Mouse (Mus musculus) CH12.LX (cell line): ENCODE data around the gene Exoc3. TPM values are rescaled to one million over a fixed set of nuclear protein-coding genes. Genes with fewer than 3 reads are reported as not detected.
A peak's percentile ranks its signal among the peaks of the same experiment; 100 is the strongest.

Experiments used
- DNase-seq: peaks from one replicate; pipeline ENCODE4 v3.0.0-alpha.2; 2013; ENCODE audit errors: extremely low read depth
- H3K27ac ChIP-seq: 2 replicates; pipeline ENCODE4 v1.5.1; 2012; ENCODE audit warnings: low read depth, mild to moderate bottlenecking, control low read depth, moderate library complexity; ENCODE audit not compliant: insufficient read depth
- H3K27me3 ChIP-seq: replicated peaks from 2 replicates; pipeline ENCODE3; 2012; ENCODE audit warnings: inconsistent platforms
- H3K36me3 ChIP-seq, 2 experiments: replicated peaks in 1 of 2; 2 replicates each; pipeline versions ENCODE3 to v1.6.1; 2012; ENCODE audit warnings: inconsistent platforms in 1 of 2, low read length in 1 of 2, mild to moderate bottlenecking in 1 of 2, mixed read lengths in 1 of 2, moderate library complexity in 1 of 2; ENCODE audit not compliant: control insufficient read depth in 1 of 2, insufficient read depth in 1 of 2
- H3K4me1 ChIP-seq, 2 experiments: 2 replicates each; pipeline ENCODE4 v1.6.1; 2012; ENCODE audit warnings: inconsistent platforms in 1 of 2, moderate library complexity in 1 of 2; ENCODE audit not compliant: insufficient read depth in 2 of 2, control insufficient read depth in 1 of 2
- H3K4me2 ChIP-seq: 2 replicates; pipeline ENCODE4 v1.6.1; 2012; ENCODE audit warnings: low read depth, mild to moderate bottlenecking, control low read depth; ENCODE audit not compliant: poor library complexity, insufficient read depth, severe bottlenecking
- H3K4me3 ChIP-seq, 3 experiments: fragments of 150-350 bp in 1 of 3; sonication (generic) in 1 of 3; replicated peaks in 1 of 3; 2 replicates each; pipeline versions ENCODE3 to v1.5.1; 2011 to 2012; ENCODE audit warnings: low read depth in 2 of 3, low read length in 2 of 3, mild to moderate bottlenecking in 2 of 3, moderate library complexity in 2 of 3, control low read depth in 1 of 3, improper control_type of control experiment in 1 of 3, inconsistent platforms in 1 of 3, mixed read lengths in 1 of 3; ENCODE audit not compliant: poor library complexity in 1 of 3
- H3K79me2 ChIP-seq: replicated peaks from 2 replicates; pipeline ENCODE4 v1.6.1; 2012; ENCODE audit warnings: mild to moderate bottlenecking, moderate library complexity; ENCODE audit not compliant: control insufficient read depth, poor library complexity, insufficient read depth, severe bottlenecking; ENCODE audit errors: extremely low read depth
- H3K9ac ChIP-seq: 2 replicates; pipeline ENCODE4 v1.6.1; 2012; ENCODE audit warnings: low read depth, mild to moderate bottlenecking, control low read depth, moderate library complexity; ENCODE audit not compliant: insufficient read depth
- H3K9me3 ChIP-seq: replicated peaks from 2 replicates; pipeline ENCODE3; 2012; ENCODE audit warnings: low read length, inconsistent platforms, mixed read lengths
- CHD2 ChIP-seq: IDR thresholded peaks from 2 replicates; pipeline ENCODE4 v1.6.1; 2011; ENCODE audit warnings: low read length, improper control_type of control experiment
- CTCF ChIP-seq, 2 experiments: IDR thresholded peaks in 1 of 2; conservative IDR thresholded peaks in 1 of 2; 2 replicates each; pipeline ENCODE4 v1.5.1; 2011 to 2012; ENCODE audit warnings: low read depth in 2 of 2, low read length in 2 of 2, improper control_type of control experiment in 1 of 2, inconsistent platforms in 1 of 2, mild to moderate bottlenecking in 1 of 2, moderate library complexity in 1 of 2
- ELF1 ChIP-seq: IDR thresholded peaks from 2 replicates; pipeline ENCODE4 v1.6.1; 2014; ENCODE audit warnings: low read depth, mild to moderate bottlenecking, inconsistent platforms, low read length, improper control_type of control experiment
- EP300 ChIP-seq: IDR thresholded peaks from 2 replicates; pipeline ENCODE4 v1.6.1; 2011; ENCODE audit warnings: low read length, improper control_type of control experiment
- GABPA ChIP-seq: IDR thresholded peaks from 2 replicates; pipeline ENCODE4 v1.6.1; 2012; ENCODE audit warnings: low read depth, low read length, improper control_type of control experiment, inconsistent platforms; ENCODE audit not compliant: insufficient replicate concordance
- HCFC1 ChIP-seq: IDR thresholded peaks from 2 replicates; pipeline ENCODE4 v1.6.1; 2012; ENCODE audit warnings: low read depth, mild to moderate bottlenecking, inconsistent platforms, low read length, improper control_type of control experiment
- IRF4 ChIP-seq: IDR thresholded peaks from 2 replicates; pipeline ENCODE4 v1.6.1; 2014; ENCODE audit warnings: low read depth, mild to moderate bottlenecking, inconsistent platforms, low read length, improper control_type of control experiment
- JUN ChIP-seq: IDR thresholded peaks from 2 replicates; pipeline ENCODE4 v1.6.1; 2011; ENCODE audit warnings: low read depth, mild to moderate bottlenecking, low read length, improper control_type of control experiment, moderate library complexity; ENCODE audit not compliant: insufficient read depth
- JUND ChIP-seq: conservative IDR thresholded peaks from 2 replicates; pipeline ENCODE4 v1.6.1; 2011; ENCODE audit warnings: low read depth, low read length, improper control_type of control experiment
- MAFK ChIP-seq: IDR thresholded peaks from 2 replicates; pipeline ENCODE4 v1.6.1; 2011; ENCODE audit warnings: low read length, improper control_type of control experiment; ENCODE audit not compliant: insufficient replicate concordance
- MAX ChIP-seq: IDR thresholded peaks from 2 replicates; pipeline ENCODE4 v1.6.1; 2011; ENCODE audit warnings: low read length, improper control_type of control experiment
- MAZ ChIP-seq: IDR thresholded peaks from 2 replicates; pipeline ENCODE4 v1.6.1; 2012; ENCODE audit warnings: low read depth, mild to moderate bottlenecking, inconsistent platforms, low read length, improper control_type of control experiment, moderate library complexity
- MEF2A ChIP-seq: IDR thresholded peaks from 2 replicates; pipeline ENCODE4 v1.6.1; 2014; ENCODE audit warnings: low read depth, mild to moderate bottlenecking, inconsistent platforms, low read length, improper control_type of control experiment, borderline replicate concordance
- MXI1 ChIP-seq: IDR thresholded peaks from 2 replicates; pipeline ENCODE4 v1.6.1; 2011; ENCODE audit warnings: mild to moderate bottlenecking, low read depth, low read length, improper control_type of control experiment
- MYC ChIP-seq: IDR thresholded peaks from 2 replicates; pipeline ENCODE4 v1.6.1; 2011; ENCODE audit warnings: low read depth, mild to moderate bottlenecking, improper control_type of control experiment, low read length
- NELFE ChIP-seq: IDR thresholded peaks from 2 replicates; pipeline ENCODE4 v1.6.1; 2011; ENCODE audit warnings: low read depth, low read length, improper control_type of control experiment
- POLR2A ChIP-seq: IDR thresholded peaks from 2 replicates; pipeline ENCODE4 v1.6.1; 2011; ENCODE audit warnings: low read depth, mild to moderate bottlenecking, improper control_type of control experiment, low read length
- RCOR1 ChIP-seq: conservative IDR thresholded peaks from 2 replicates; pipeline ENCODE4 v1.6.1; 2012; ENCODE audit warnings: low read depth, mild to moderate bottlenecking, inconsistent platforms, low read length, improper control_type of control experiment
- SIN3A ChIP-seq: IDR thresholded peaks from 2 replicates; pipeline ENCODE4 v1.6.1; 2012; ENCODE audit warnings: low read length, improper control_type of control experiment, inconsistent platforms
- SMC3 ChIP-seq: IDR thresholded peaks from 2 replicates; pipeline ENCODE4 v1.6.1; 2011; ENCODE audit warnings: low read depth, low read length, improper control_type of control experiment
- TBP ChIP-seq: conservative IDR thresholded peaks from 2 replicates; pipeline ENCODE4 v1.6.1; 2011; ENCODE audit warnings: low read depth, low read length, improper control_type of control experiment
- USF2 ChIP-seq: conservative IDR thresholded peaks from 2 replicates; pipeline ENCODE4 v1.6.1; 2011; ENCODE audit warnings: low read depth, low read length, improper control_type of control experiment
- ZKSCAN1 ChIP-seq: IDR thresholded peaks from 2 replicates; pipeline ENCODE4 v1.6.1; 2012; ENCODE audit warnings: low read depth, inconsistent platforms, low read length, improper control_type of control experiment, borderline replicate concordance
- ZNF384 ChIP-seq: IDR thresholded peaks from 2 replicates; pipeline ENCODE4 v1.6.1; 2012; ENCODE audit warnings: low read depth, low read length, improper control_type of control experiment, inconsistent platforms
- dilution Hi-C: fragments of 300-500 bp; cut with MboI; formaldehyde crosslinking; loops from 2 replicates; pipeline ENCODE4 v1.14.3; 2020; ENCODE audit warnings: low sequenced_read_pairs; ENCODE audit not compliant: extremely low pct_unique_long_range_greater_than_20kb, extremely low pct_ligation_motif_present
- in situ Hi-C: fragments of 300-500 bp; cut with MboI; formaldehyde crosslinking; loops from 3 replicates; pipeline ENCODE4 v1.14.3; 2019; ENCODE audit warnings: low sequenced_read_pairs, low pct_ligation_motif_present, low pct_unique_long_range_greater_than_20kb, mixed read lengths
- polyA plus RNA-seq: library from polyadenylated mRNA; unstranded; fragments of >175 nt; gene quantifications from 2 replicates; pipeline ENCODE4 v1.2.1, GENCODE M21; 2012; ENCODE audit warnings: low read depth; ENCODE audit not compliant: insufficient read length
- total RNA-seq, 2 experiments: library from RNA; depleted of rRNA; stranded (reverse); fragments of 300-350 nt in 1 of 2; fragments of >200 nt in 1 of 2; gene quantifications; 2 replicates each; pipeline ENCODE4 v1.2.3; 2012 to 2014

Exoc3 gene
- total and polyA plus RNA-seq, 3 experiments = 23.3 to 28.9 (median 26.5) TPM

GRCm38 (mm10) chr13:74246494-74246893 is 38.0 kb upstream of the Exoc3 start:
- Histone ChIP-seq H3K4me1 (peaks cover 8 to 11% of the 10 kb centered on the region in 2 experiments), H3K79me2 (no peaks in the 10 kb centered on the region), H3K9me3 (no peaks in the 10 kb centered on the region), H3K4me2 (no peak overlapping the region), H3K27me3 (no peaks in the 10 kb centered on the region), H3K27ac (no peak overlapping the region), H3K4me3 (no peak overlapping the region), H3K36me3 (no peaks in the 10 kb centered on the region), H3K9ac (no peak overlapping the region)
- TF ChIP-seq CHD2 (no peak), TBP (no peak), RCOR1 (no peak), MAX (no peak), JUND (no peak), MYC (no peak), USF2 (no peak), IRF4 (no peak), NELFE (no peak), CTCF (conservative IDR thresholded peaks at IDR 0.05 in 1 of 2, IDR thresholded peaks at IDR 0.05 in 1 of 2; ENCODE audit: low read depth in 2 of 2, low read length in 2 of 2) (no peak), EP300 (no peak), ZNF384 (no peak), MAZ (no peak), MXI1 (no peak), MAFK (no peak), HCFC1 (no peak), MEF2A (no peak), JUN (no peak), ELF1 (no peak)
- DNase-seq = no peak
- in situ Hi-C loops = no loop called here
- dilution Hi-C loops = no loop called here

- H3K9me3 ChIP-seq = no peaks in the 10 kb centered on the region
- peak; percentile 2 for DNase-seq
- dilution Hi-C loops (no loop called here), in situ Hi-C loops (no loop called here)
- no peaks in the 10 kb centered on the region for H3K27me3 ChIP-seq
- H3K36me3 ChIP-seq = no peaks in the 10 kb centered on the region
- H3K9ac ChIP-seq = no peak overlapping the region
- no peak for TF ChIP-seq MYC
- TF ChIP-seq POLR2A = no peak
- TF ChIP-seq TBP = no peak
- no peak for TF ChIP-seq JUN
- TF ChIP-seq GABPA = no peak
- TF ChIP-seq MAFK = no peak
- no peak for TF ChIP-seq IRF4
- no peak for TF ChIP-seq MXI1
- TF ChIP-seq SMC3 = no peak
- TF ChIP-seq SIN3A = no peak
- TF ChIP-seq CTCF (conservative IDR thresholded peaks at IDR 0.05 in 1 of 2, IDR thresholded peaks at IDR 0.05 in 1 of 2; ENCODE audit: low read depth in 2 of 2, low read length in 2 of 2) = no peak
- no peak for TF ChIP-seq HCFC1
- no peak for TF ChIP-seq ZKSCAN1
- H3K4me1 ChIP-seq = peaks cover 8 to 11% of the 10 kb centered on the region in 2 experiments
- H3K4me2 ChIP-seq = 0 out of 2 replicates have a peak overlapping the region, but pooled peaks have one; percentile 0
- H3K79me2 ChIP-seq = no peaks in the 10 kb centered on the region
- H3K27ac ChIP-seq = no peak overlapping the region
- no peak overlapping the region for H3K4me3 ChIP-seq
These were observed 37.3 kb upstream of the Exoc3 start for GRCm38 (mm10) chr13:74245899-74246231.
